In genomic region chr14:58969248-58969647, GRCm38 (mm10) we compare ENCODE assay signal across 16 mouse cellular contexts.
"Had no signal": no experiment of that assay in that cellular context is flagged by ENCODE, and none has a peak within 500 bp of the region (broad histone marks: within the 10 kb centered on the region; RNA-seq: fewer than 3 reads in every experiment).

No protein-coding gene starts in this region.

- DNase-seq: retina, postnatal 1 day; right cerebral cortex, adult 18-20 months; right cerebral cortex, postnatal 14 days; right cerebral cortex, postnatal 25 days; right cerebral cortex, postnatal 4 days; spleen, adult 18-20 months; thymus, adult 18-20 months; thymus, adult 2 months; thymus, postnatal 14 days; thymus, postnatal 25 days; thymus, postnatal 36 days; thymus, postnatal 4 days had no signal

- H3K27me3 ChIP-seq: neural tube, embryonic 13.5 days; neural tube, embryonic 15.5 days; stomach, embryonic 15.5 days had no signal

- H3K9me3 ChIP-seq: neural tube, embryonic 13.5 days; neural tube, embryonic 15.5 days; stomach, embryonic 15.5 days had no signal

- H3K4me1 ChIP-seq: neural tube, embryonic 13.5 days; neural tube, embryonic 15.5 days; stomach, embryonic 15.5 days had no signal

- H3K36me3 ChIP-seq: neural tube, embryonic 13.5 days; neural tube, embryonic 15.5 days; stomach, embryonic 15.5 days had no signal

- H3K9ac ChIP-seq: neural tube, embryonic 13.5 days; neural tube, embryonic 15.5 days; stomach, embryonic 15.5 days had no signal

- H3K4me3 ChIP-seq: neural tube, embryonic 13.5 days; neural tube, embryonic 15.5 days; stomach, embryonic 15.5 days had no signal

- H3K4me2 ChIP-seq: neural tube, embryonic 13.5 days; neural tube, embryonic 15.5 days; stomach, embryonic 15.5 days had no signal

- H3K27ac ChIP-seq: neural tube, embryonic 13.5 days; neural tube, embryonic 15.5 days; stomach, embryonic 15.5 days; stomach, postnatal 0 days had no signal
